Mouse (Mus musculus): ENCODE results near the gene Nat8f2.

Gene Nat8f2

GRCm38 (mm10) chr6:85825886-85826285, 43.1 kb downstream of the Nat8f2 start:
- DNase-seq (ENCODE audit: low read depth, low spot score): no peak

- no peak for DNase-seq (ENCODE audit: low read depth, low spot score)
Observed at GRCm38 (mm10) chr6:85823382-85824090, 45.4 kb downstream of the Nat8f2 start.

DNA sequence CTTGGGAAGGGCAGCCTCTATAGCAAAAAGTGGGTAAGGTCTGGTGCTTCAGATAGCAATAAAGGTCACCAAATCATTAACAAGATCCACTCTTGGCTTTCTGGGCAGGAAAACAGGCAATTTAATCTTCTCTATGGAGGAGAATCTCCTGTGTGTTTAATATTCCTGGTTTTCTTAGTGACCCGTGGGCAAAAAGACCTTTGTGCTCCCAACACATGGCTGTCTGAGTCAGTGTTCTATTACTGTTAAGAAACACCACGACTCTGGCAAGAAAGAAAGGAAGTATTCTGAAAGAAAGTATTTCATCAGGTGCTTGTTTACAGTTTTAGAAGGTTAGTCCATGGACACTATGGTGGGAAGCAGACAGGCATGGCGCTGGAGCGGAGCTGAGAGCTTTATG, 46.7 kb downstream of the Nat8f2 start:
- no peak for DNase-seq (ENCODE audit: low read depth, low spot score)

DNA sequence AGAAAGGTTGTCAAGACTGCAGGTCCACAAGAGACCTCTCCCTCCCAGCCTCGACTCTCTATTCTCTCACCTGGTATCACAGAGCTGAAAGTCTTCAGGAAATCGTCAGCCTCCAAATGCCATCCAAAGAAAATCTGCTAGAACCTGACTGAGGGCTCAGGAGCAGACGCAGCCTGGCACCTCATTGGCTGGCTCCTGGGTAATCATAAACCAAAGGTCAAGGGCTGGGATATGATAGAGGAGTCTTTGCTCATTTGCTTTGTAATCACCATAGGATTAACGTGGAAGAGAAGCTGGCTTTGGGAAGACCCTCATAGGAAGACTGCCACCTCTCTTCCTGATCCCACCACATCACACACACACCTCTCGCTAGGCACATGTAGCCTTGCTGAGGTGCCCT, 48.1 kb downstream of the Nat8f2 start, which contains the start of the genes Nat8f6 and Nat8f5:
Nat8f6 (minus strand) TSS at position 118 of the 400 bp plus-strand sequence.
Nat8f5 (minus strand) TSS at position 136 of the 400 bp plus-strand sequence.
- DNase-seq (ENCODE audit: low read depth, low spot score): no peak

DNA sequence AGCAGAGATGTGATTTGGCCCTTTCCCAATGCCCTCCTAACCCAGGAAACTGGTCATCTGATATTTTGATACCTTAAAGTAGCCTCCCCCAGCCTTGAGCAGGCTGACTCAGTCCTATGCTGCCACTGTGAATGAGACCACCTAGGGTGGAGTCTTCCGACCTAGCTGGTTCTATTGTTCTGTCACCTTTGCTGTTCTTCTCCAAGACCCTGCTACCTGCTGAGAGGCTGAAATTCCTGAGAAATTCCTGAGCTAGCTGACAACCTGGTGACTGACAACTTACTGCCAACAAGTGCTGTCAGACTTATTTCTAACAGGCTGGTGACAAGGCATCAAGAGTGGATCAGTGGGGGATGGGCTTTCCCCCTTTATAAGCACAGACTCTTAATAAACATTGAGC, 50.6 kb downstream of the Nat8f2 start:
- no peak for DNase-seq (ENCODE audit: low read depth, low spot score)

Measured in CD4-positive helper T cell, adult 2 months (primary cell).